Mouse (Mus musculus): Measurements from ENCODE around the gene Olfr206.
"Not testable (repeated sequence)": the region's sequence is repeated elsewhere in the genome, so short reads cannot be mapped to it uniquely, and the experiment has no call there.

The Olfr206 gene

DNA sequence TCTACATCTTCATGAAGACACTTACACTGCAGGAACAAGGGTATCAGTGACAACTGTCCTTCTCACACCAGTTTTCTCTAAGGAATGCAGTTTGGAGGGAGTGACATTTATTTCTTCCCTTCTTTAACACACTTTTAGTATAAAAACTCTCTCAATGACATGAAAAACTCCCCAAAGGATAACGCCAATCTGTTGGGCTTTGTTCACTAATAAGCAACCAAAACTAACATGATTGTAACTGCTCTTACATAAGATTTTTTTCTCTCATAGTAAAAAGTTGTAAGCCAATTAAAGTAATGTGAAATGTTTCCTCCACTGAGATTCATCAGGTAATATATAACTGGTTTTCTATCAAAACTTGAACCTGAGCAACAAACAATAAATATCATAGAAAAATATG lies at the start of gene Olfr206:
Gene Olfr206, minus strand, starts transcription at position 101 of the 400 bp plus-strand sequence.
- DNase-seq (ENCODE audit: low spot score): no peak

- no peak for DNase-seq (ENCODE audit: low spot score)
These were observed 44.3 kb upstream of the Olfr206 start for GRCm38 (mm10) chr16:59393300-59393699.

GRCm38 (mm10) chr16:59363893-59364292 lies 14.8 kb upstream of the Olfr206 start, which contains the start of gene Olfr209:
Gene Olfr209 (minus strand): TSS chr16:59363993.
- DNase-seq (ENCODE audit: low spot score): no peak

DNA sequence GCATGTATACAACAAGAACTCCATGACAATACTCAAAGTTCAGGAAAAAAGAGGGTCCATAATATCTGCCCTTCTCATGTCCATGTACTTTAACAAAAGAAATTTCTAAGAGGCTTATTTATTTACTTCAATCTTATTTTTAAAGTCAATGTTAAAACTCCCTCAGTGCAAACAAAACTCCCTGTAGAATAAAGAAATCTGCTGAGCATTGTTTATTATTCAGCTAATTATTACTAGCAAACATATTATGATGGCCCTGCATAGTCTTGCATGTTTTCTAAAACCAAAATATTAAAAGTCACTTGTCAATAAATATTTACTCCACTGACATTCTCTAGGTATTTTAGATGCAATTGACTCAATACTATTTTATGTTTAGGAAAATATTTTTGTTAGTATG lies 18.0 kb downstream of the Olfr206 start, which contains the start of gene Olfr205:
Gene Olfr205, minus strand, starts transcription at position 101 of the 400 bp plus-strand sequence.
- no peak for DNase-seq (ENCODE audit: low spot score)

- not testable (repeated sequence) for DNase-seq (ENCODE audit: low spot score)
These were observed 25.8 kb downstream of the Olfr206 start for GRCm38 (mm10) chr16:59323262-59323661.

- no peak for DNase-seq (ENCODE audit: low spot score)
These were observed 30.9 kb downstream of the Olfr206 start, which contains the start of gene Olfr204 for GRCm38 (mm10) chr16:59318148-59318547. Gene Olfr204 (minus strand): TSS chr16:59318248.

- DNase-seq (ENCODE audit: low spot score): no peak
These were observed 50.5 kb downstream of the Olfr206 start, which contains the start of gene Olfr203 for GRCm38 (mm10) chr16:59298581-59298980. Gene Olfr203 (plus strand): TSS chr16:59298881.
